Mouse (Mus musculus) thymus, postnatal 36 days (tissue): ENCODE measurements around the gene Elf4.

ENCODE experiments used
- DNase-seq, 2 experiments: peaks; one replicate each; pipeline ENCODE4 v3.0.0; 2022; ENCODE audit warnings: mixed read lengths in 2 of 2

Elf4 gene

DNA sequence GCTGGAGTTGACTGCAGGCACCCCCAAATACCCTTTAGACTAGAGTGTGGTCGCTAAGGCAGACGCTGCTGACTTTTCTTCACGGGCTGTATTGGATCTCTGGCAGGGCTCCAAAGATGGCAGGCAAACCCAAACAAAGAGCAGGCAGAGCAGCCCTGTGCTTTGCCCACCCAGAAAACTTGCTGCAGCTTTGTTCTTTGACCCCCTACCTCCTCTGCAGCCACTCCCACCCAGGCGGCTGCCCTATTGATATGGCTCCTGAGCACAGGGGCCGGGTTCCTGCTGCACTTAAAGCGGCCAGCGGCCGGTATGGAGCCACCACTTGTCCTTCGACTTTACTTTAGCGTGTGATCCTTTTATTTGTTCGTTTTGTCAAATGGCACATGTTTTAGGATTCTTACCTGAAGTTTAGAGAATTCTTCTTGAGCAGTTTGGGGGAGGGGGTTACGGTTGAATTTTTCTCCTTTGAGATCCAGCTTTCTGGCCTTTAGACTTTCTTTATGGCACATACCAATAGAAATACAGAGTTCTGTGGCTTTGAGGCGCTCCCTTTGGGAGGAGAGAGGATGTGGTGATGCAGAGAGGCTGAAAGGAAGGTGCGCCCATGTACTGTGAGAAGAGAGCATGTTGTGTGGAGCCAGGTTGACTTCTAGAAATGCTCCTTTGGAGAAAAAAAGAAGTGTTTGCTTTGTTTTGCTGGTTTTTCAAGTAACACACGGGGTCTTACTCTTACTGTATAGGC is 96.9 kb downstream of the Elf4 start:
- no peak for DNase-seq
